Mouse (Mus musculus) kidney, postnatal 4 days (tissue): ENCODE measurements around the gene Slc47a2.

Source experiments
- DNase-seq, 2 experiments: peaks; one replicate each; pipeline ENCODE4 v3.0.0; 2021; ENCODE audit warnings: mixed read lengths in 2 of 2

Gene Slc47a2

DNA sequence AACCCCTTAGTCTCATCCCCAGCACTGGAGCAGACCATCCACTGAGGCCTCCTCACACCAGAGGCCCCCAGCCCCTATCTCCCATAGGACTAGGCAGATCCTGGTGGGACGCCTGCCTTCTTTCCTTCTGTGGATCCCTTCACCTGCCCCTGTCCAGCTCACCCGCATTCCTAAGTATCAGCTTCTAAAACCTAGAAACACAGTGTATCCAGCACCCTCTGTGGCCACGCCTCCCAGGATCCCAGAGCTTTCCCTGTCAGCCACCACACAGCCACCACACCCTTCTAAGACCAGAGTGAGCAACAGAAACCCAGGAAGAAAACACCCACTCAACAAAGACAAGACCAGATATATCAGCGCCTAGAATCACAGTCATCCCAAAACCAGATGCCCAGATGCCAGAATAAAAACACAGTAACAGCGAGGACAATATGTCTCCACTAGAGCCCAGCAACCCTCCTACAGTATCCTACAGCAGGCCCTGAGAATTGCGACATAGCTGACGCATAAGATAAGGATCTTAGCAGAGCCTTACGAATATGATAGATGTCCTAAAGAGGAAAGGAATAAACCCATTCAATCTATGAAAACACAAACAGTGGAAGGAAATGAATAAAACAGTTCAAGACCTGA, 64.1 kb downstream of the Slc47a2 start:
- DNase-seq, result no peak

DNA sequence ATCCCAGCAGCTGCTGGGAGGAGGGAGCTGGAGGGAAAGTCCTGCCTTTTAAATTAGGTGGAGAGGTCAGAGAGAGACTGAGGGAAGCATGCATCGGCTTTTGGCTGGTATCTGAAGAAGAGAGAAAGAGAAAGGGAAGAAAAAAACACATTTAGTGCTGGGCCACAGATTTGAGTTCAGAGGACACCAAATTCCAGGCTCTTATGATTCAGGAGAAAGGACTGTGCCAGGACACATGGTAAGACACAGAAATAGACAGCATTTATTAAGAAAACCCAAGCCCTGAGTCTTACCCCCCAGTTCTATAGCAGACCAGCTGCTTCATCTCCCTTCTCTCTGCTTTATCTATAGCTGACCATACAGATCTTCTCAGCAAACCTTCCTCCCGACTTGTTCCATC, 64.7 kb downstream of the Slc47a2 start:
- DNase-seq, result no peak

DNA sequence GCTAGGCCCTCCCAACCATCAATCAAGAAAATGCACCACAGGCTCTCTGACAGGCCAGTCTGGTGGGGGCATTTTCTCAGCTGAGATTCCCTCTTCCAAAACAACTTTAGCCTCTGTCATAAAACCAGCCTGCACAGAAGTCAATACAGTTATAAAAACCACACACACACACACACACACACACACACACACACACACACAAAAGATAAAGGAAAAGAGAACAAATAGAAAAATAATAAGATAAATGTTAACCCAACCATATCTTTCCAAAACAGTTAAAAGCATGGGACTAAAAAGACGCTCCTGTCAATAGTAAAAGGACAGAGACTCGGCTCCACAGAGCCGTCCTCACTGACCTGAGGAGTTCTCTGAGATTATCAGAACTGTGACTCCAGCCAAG, 66.2 kb downstream of the Slc47a2 start:
- DNase-seq, result no peak

DNA sequence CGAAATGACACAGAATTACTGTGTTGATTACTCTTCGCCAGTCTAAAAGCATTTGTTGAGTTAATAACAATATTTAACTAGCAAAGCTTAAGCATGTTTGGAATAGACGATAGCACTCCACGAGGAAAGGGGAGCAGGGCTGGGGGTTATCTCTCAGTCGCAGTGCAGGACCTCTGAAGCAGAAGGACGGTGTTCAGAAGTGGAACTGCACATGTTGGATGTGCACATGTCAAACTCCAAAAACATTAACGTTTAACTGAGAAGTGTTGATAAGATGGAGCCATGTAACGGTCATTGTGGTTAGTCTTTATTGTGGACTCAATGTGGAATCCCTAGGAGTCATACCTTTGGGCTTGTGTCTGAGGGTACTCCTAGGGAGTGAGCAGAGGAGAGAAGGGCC, 67.6 kb downstream of the Slc47a2 start:
- no peak for DNase-seq

DNA sequence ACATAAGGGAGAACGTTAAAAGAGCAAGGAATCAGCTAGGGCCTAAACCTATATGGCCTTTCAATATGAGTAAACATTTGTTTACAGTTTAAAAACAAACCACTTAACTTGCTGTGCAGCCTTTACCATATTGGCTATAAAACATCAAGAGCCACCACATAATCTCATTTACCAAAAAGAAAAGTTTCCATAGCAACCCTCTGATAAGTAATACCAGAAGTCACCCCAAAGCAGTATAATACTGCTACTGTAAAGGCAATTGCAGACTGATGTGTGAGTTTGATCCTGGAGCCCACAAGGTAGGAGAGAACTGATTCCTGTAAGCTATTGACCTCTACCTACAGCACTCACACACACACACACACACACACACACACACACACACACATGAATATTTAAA, 68.2 kb downstream of the Slc47a2 start:
- DNase-seq, result no peak

DNA sequence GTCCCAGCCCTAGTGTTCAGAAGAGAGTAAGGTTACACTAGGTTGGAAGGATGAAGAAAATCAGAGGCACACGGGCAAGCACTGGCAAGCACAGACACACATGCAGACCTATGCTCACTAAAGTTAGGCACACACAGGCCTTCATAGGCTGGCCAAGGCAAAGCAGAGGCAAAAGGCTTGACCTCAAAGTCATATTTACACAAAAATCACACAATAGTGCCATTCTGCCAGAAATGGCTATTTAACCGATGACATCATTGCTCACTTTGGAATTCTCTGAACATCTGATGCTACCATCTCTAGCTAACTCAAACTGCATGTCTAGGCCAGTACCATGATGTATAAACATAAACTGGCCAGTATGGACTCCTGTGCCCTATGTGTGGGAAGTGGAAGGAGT, 68.7 kb downstream of the Slc47a2 start:
- no peak for DNase-seq

DNA sequence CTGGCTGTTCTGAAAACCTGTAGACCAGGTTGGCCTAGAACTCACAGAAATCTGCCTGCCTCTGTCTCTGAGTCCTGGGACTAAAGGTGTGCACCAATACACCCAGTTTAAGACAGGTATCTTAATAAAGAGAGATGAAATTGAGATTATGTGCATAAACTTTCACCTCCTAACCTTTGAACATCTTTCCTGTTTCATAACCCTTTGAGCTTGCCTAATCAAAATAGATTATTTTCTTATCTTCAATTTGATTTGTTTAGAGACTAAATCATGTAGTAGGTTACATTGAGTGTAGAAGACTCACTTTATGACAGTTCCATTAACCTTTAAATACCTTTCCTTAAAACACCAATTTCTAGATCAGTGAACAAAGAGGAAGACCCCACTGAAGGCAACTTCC, 71.0 kb downstream of the Slc47a2 start:
- DNase-seq, result no peak

DNA sequence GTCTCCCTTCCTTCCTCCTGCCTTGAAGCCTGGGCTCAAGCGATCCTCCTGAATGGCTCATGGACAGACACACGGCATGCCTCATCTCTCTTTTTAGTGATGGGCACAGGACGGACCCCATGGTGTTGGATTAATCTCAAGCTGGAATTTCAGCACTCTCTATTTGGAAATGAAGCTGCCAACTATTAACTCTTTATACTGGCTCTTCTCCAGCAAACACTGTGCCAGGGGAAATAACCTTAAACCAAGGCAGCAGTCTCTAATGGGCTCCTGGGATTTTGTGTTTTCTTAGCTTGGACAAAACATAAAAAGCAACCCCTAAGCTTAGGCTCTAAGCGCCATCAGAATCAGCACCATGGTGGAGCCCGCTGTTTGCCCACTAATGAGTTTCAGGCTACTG, 72.3 kb downstream of the Slc47a2 start:
- DNase-seq, result no peak

DNA sequence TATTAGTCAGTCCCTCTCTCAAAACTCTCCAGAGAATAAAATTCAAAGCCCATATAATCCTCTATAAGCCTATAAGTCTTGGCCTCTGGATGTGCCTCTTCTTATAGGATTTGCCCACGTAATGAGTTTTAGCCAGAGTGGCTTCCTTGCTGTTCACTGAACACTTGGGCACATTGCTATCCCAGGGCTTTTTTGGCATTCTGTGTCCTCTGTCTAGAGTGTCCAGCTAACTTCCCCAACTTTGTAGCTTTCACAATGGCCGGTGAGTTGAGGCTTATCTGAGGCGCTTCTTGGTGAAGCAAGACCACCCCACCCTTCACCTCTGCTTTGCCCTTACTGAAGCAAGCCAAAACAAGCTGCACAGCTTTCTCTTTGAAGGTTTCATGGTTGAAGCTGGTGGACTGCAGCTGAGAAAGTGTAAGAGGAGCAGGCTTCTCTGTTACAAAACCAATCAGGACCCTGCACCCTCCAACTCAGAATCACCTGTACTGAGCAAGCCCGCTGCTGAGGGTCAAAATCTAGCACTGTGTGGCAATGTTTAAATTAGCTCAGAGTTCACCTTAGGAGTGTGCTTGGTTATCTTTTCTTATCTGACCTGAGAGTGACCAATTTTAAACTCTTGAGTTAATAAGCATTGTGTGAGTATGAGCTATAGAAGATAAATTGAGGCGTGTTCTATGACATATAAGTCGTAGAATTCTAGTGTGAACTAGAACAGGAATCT, 73.9 kb downstream of the Slc47a2 start:
- DNase-seq, result no peak

DNA sequence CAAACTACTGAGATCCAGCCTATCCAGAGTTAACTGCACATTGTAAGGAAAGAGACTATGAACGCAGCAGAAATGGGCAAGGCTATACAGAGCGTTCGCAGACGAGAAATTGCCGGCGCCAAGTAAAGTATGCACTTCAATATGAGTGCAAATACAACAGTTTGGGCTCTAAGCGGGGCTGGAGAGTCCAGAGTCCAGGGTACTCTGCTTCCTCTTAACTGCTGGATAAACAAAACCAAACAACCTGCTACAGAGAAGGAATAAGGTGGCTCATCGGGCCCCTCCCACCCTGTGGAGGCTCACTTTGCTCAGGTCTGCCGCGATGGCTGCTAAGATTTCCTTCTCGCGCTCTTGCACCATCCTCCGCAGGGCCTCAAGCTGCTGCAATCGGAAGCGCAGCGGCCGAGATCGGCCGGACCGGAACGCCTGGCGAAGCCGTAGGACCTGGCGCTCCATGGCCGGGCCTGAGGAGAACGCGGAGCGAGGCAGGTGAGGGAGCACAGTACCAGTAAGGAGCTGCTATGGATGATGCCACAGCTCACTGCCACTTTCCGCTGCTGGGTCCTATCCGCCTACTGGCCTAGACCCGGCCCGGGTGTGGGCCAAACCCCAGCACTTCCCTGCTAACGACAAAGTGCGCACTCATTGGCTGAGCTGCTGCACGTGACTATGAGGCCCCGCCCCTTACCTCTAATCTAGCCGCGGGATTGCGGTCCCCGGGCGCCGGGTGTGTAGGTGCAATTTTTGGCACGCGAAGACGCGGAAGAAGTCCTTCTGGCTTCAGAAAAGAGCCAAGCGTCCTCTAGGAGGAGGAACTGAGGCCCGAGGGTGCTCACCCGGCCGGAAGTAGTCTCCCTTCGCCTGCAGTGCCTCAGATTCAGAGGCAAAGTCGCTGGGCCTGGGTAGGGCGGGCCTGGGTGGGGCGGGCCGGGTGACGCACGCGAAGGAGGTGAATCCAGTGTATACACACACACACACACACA, 75.8 kb downstream of the Slc47a2 start, which contains the start of gene Aldh3a2:
Aldh3a2 (minus strand) TSS at position 914 of the 983 bp plus-strand sequence.
- DNase-seq, result peak; percentile 97 to 98

DNA sequence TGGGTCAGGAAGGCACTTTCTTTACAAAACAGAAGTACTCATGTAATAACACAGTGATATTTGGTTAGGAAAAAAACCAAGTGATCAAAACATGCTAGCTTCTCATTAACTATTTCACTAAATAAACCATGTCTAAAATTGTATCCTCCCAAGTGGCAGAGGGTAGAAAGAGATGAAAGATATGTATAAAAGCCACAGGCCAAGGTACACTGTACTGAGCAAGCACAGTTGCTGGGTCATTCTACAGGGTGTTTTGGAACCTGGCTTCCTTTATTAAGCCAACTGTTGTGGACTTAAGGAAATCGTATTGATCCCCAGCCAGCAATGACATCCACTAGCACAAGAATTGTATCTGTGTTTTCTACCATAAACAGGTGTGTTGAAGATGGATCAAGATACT, 78.8 kb downstream of the Slc47a2 start:
- DNase-seq, result no peak

DNA sequence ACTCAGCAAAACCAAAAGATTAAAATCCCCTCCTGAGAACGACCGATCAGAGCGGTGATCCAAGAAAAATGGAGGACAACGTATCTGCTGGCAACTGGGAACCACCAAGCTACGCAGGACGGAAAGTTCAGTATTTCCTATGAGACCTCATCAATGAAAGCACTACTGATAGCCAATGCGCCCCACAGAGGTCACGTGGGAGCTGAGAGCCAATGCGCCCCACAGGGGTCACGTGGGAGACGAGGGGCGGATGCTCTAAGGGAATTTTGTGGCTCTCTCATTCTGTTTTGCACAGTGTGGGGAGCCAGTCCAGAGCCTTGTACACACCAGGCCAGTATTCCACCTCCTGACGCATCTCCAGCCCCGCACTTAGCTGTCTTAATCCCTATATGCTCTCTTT, 80.1 kb downstream of the Slc47a2 start:
- no peak for DNase-seq

DNA sequence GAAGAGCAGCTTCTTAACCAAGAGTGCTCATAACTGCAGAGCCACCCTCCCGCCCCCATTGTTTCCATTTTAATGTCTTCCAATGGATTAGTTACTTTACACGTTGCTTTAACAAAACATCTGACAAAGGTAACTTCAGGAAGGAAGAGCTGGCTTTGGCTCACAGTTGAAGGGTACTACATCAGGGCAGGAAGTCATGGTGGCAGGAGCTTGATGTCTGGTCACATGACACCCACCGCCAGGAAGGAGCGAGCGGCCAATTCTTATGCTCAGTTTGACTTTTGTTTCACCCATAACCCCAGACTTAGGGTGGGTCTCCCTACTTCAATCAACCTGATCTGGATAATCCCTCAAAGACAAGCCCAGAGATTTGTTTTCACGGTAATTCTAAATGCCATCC, 83.6 kb downstream of the Slc47a2 start:
- no peak for DNase-seq

DNA sequence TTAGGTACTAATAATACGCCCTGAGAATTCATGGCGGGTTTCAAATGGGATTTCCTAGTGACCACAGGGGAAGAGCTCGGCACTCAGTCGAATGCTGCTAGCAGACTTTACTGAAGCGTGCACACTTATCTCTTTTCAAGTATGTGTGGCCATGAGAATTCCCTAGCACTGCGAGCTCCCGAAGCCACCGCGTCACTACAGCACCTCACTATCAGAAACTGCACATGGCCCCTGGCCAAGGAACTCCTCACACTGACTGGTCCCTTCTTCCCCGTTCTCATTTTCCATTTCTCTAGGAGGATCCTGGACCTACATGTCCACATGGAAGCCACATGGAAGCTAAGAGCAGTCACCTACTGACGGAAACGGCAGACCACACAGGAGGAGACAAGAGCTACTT, 89.9 kb downstream of the Slc47a2 start:
- no peak for DNase-seq

DNA sequence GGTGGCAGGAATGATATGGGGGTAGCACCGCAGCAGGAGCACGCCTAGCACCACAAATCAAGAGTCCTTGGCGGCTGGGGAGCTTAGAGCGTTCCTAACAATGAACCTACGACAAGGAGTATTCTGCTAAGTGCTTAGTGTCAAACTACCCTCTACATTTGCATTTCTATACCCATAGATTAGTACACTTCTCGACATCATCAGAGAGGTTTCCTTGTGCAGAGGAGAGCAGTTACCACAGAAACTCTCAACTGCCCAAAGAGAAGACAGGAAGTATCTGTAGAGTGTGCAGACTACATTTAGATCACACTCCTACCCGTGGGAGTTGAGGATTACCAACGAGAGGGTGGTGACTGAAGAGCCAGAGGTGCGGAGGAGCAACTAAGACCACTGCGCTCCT, 90.9 kb downstream of the Slc47a2 start:
- no peak for DNase-seq
